Mouse (Mus musculus): ENCODE measurements around the gene Arrdc2. TPM values are rescaled to one million over a fixed set of nuclear protein-coding genes. Genes with fewer than 3 reads are reported as not detected.
A peak's percentile ranks its signal among the peaks of the same experiment; 100 is the strongest.

The Arrdc2 gene
- polyA plus RNA-seq, 1 experiment from 2014 or later: 5.1 TPM

- H3K27ac ChIP-seq (replicated peaks; ENCODE audit: low read depth, low read length): no peak overlapping the region
- no peak overlapping the region for H3K4me3 ChIP-seq (ENCODE audit: low read depth, low read length)
- H3K9ac ChIP-seq (replicated peaks; ENCODE audit: low read length): no peak overlapping the region; the same call in 1 of the 2 replicates
Observed at GRCm38 (mm10) chr8:70787941-70788667, 51.4 kb downstream of the Arrdc2 start.

GRCm38 (mm10) chr8:70787051-70787445, 52.5 kb downstream of the Arrdc2 start:
- no peaks in the 10 kb centered on the region for H3K9me3 ChIP-seq (replicated peaks; ENCODE audit: control insufficient read depth, low read length)
- WGBS: 90% methylated on average over 3 of the region's 3 CpGs
- no peaks in the 10 kb centered on the region for H3K27me3 ChIP-seq (ENCODE audit: control insufficient read depth, insufficient read depth, low read length)
- DNase-seq (ENCODE audit: low spot score) (no peak), ATAC-seq (replicated peaks; ENCODE audit: insufficient number of reproducible peaks, low FRiP score, low TSS enrichment, low read depth) (no peak)
- H3K4me1 ChIP-seq (ENCODE audit: control insufficient read depth, insufficient read depth, low read length): peaks cover 8% of the 10 kb centered on the region; the same call in 1 of the 2 replicates
- no peak overlapping the region for H3K4me2 ChIP-seq (ENCODE audit: low read depth, low read length)
- no peak overlapping the region for H3K9ac ChIP-seq (replicated peaks; ENCODE audit: low read length)
- H3K4me3 ChIP-seq (ENCODE audit: low read depth, low read length): no peak overlapping the region
- H3K36me3 ChIP-seq (replicated peaks; ENCODE audit: control insufficient read depth, insufficient read depth, low read depth, low read length): peaks cover 4% of the 10 kb centered on the region
- no peak overlapping the region for H3K27ac ChIP-seq (replicated peaks; ENCODE audit: low read depth, low read length)

More at GRCm38 (mm10) chr8:70787941-70788667, 51.4 kb downstream of the Arrdc2 start:
- ATAC-seq (replicated peaks; ENCODE audit: insufficient number of reproducible peaks, low FRiP score, low TSS enrichment, low read depth): no peak
- H3K9me3 ChIP-seq (replicated peaks; ENCODE audit: control insufficient read depth, low read length): no peaks in the 10 kb centered on the region
- H3K27me3 ChIP-seq (ENCODE audit: control insufficient read depth, insufficient read depth, low read length): no peaks in the 10 kb centered on the region
- peak; percentile 76 for DNase-seq (ENCODE audit: low spot score)
- 16% methylated on average over 29 of the region's 30 CpGs for WGBS
- H3K4me1 ChIP-seq (ENCODE audit: control insufficient read depth, insufficient read depth, low read length): peaks cover 13% of the 10 kb centered on the region
- peaks cover 4% of the 10 kb centered on the region for H3K36me3 ChIP-seq (replicated peaks; ENCODE audit: control insufficient read depth, insufficient read depth, low read depth, low read length)
- peak overlapping the region; percentile 2; the same call in 1 of the 2 replicates for H3K4me2 ChIP-seq (ENCODE audit: low read depth, low read length)

GRCm38 (mm10) chr8:70786291-70787050, 53.0 kb downstream of the Arrdc2 start:
- DNase-seq (ENCODE audit: low spot score) (no peak), ATAC-seq (replicated peaks; ENCODE audit: insufficient number of reproducible peaks, low FRiP score, low TSS enrichment, low read depth) (no peak)
- Histone ChIP-seq H3K36me3 (replicated peaks; ENCODE audit: control insufficient read depth, insufficient read depth, low read depth, low read length) (peaks cover 7% of the 10 kb centered on the region), H3K4me2 (ENCODE audit: low read depth, low read length) (no peak overlapping the region), H3K9me3 (replicated peaks; ENCODE audit: control insufficient read depth, low read length) (no peaks in the 10 kb centered on the region), H3K4me1 (ENCODE audit: control insufficient read depth, insufficient read depth, low read length) (peaks cover 8% of the 10 kb centered on the region; the same call in 1 of the 2 replicates), H3K9ac (replicated peaks; ENCODE audit: low read length) (no peak overlapping the region), H3K27me3 (ENCODE audit: control insufficient read depth, insufficient read depth, low read length) (no peaks in the 10 kb centered on the region), H3K4me3 (ENCODE audit: low read depth, low read length) (no peak overlapping the region), H3K27ac (replicated peaks; ENCODE audit: low read depth, low read length) (no peak overlapping the region)
- WGBS: 85% methylated on average over 25 of the region's 25 CpGs

Small RNA genes within 50 kb of the gene (microRNA-seq; reads per million reads assigned to microRNA genes)
- not detected for gene Mir7240 (ENCODE audit: borderline number of aligned reads)

Other genes with a start within 250 kb of the Arrdc2 start
- 79.0 and 87.9 TPM in 2 replicates for gene Isyna1, start 245.3 kb downstream of the Arrdc2 start, polyA plus RNA-seq (2014; fragmentation: Nextera tagmentation; extraction: Ambion mirVana)
- gene Ssbp4, start 230.8 kb downstream of the Arrdc2 start, polyA plus RNA-seq (2014; fragmentation: Nextera tagmentation; extraction: Ambion mirVana): 108 and 123 TPM in 2 replicates
- gene Lrrc25, start 223.6 kb downstream of the Arrdc2 start, polyA plus RNA-seq (2014; fragmentation: Nextera tagmentation; extraction: Ambion mirVana): 0.32 and 0.98 TPM in 2 replicates
- gene Gdf15, start 207.3 kb downstream of the Arrdc2 start, polyA plus RNA-seq (2014; fragmentation: Nextera tagmentation; extraction: Ambion mirVana): 0.20 TPM in 1 of 2 replicates, not detected in the other
- gene Pgpep1, start 179.3 kb downstream of the Arrdc2 start, polyA plus RNA-seq (2014; fragmentation: Nextera tagmentation; extraction: Ambion mirVana): 59.8 and 71.3 TPM in 2 replicates
- 323 and 334 TPM in 2 replicates for gene Lsm4, start 166.5 kb downstream of the Arrdc2 start, polyA plus RNA-seq (2014; fragmentation: Nextera tagmentation; extraction: Ambion mirVana)
- 94.2 and 104 TPM in 2 replicates for gene Jund, start 140.8 kb downstream of the Arrdc2 start, polyA plus RNA-seq (2014; fragmentation: Nextera tagmentation; extraction: Ambion mirVana)
- gene Iqcn, start 136.3 kb downstream of the Arrdc2 start, polyA plus RNA-seq (2014; fragmentation: Nextera tagmentation; extraction: Ambion mirVana): not detected in 2 replicates
- gene Gm3336, start 121.2 kb downstream of the Arrdc2 start, polyA plus RNA-seq (2014; fragmentation: Nextera tagmentation; extraction: Ambion mirVana): not detected in 2 replicates
- 0.06 and 0.20 TPM in 2 replicates for gene Pde4c, start 116.0 kb downstream of the Arrdc2 start, polyA plus RNA-seq (2014; fragmentation: Nextera tagmentation; extraction: Ambion mirVana)
- 24.8 and 31.6 TPM in 2 replicates for gene Rab3a, start 85.0 kb downstream of the Arrdc2 start, polyA plus RNA-seq (2014; fragmentation: Nextera tagmentation; extraction: Ambion mirVana)
- gene Mpv17l2, start 78.8 kb downstream of the Arrdc2 start, polyA plus RNA-seq (2014; fragmentation: Nextera tagmentation; extraction: Ambion mirVana): 25.8 and 33.5 TPM in 2 replicates
- gene Pik3r2, start 63.0 kb downstream of the Arrdc2 start, polyA plus RNA-seq (2014; fragmentation: Nextera tagmentation; extraction: Ambion mirVana): 30.1 and 33.4 TPM in 2 replicates
- 8.3 and 9.7 TPM in 2 replicates for gene Mast3, start 34.7 kb downstream of the Arrdc2 start, polyA plus RNA-seq (2014; fragmentation: Nextera tagmentation; extraction: Ambion mirVana)
- gene Il12rb1, start 31.3 kb downstream of the Arrdc2 start, polyA plus RNA-seq (2014; fragmentation: Nextera tagmentation; extraction: Ambion mirVana): 0.10 TPM in 1 of 2 replicates, not detected in the other
- gene Kcnn1, start 23.5 kb upstream of the Arrdc2 start, polyA plus RNA-seq (2014; fragmentation: Nextera tagmentation; extraction: Ambion mirVana): 2.9 and 4.0 TPM in 2 replicates
- gene Ccdc124, start 34.2 kb upstream of the Arrdc2 start, polyA plus RNA-seq (2014; fragmentation: Nextera tagmentation; extraction: Ambion mirVana): 149 and 150 TPM in 2 replicates
- gene Slc5a5, start 53.0 kb upstream of the Arrdc2 start, polyA plus RNA-seq (2014; fragmentation: Nextera tagmentation; extraction: Ambion mirVana): 0.27 and 0.43 TPM in 2 replicates
- gene Rpl18a, start 57.7 kb upstream of the Arrdc2 start, polyA plus RNA-seq (2014; fragmentation: Nextera tagmentation; extraction: Ambion mirVana): 3,270 and 3,568 TPM in 2 replicates
- 24.9 and 32.5 TPM in 2 replicates for gene Map1s, start 66.2 kb upstream of the Arrdc2 start, polyA plus RNA-seq (2014; fragmentation: Nextera tagmentation; extraction: Ambion mirVana)